7 mouse cellular contexts compared by ENCODE assay signal in genomic region chr19:36736537-36736936, GRCm38 (mm10). TPM values are rescaled to one million over a fixed set of nuclear protein-coding genes. Genes with fewer than 3 reads are reported as not detected.
DNase-seq lines count a peak whose midpoint lies in the region; ATAC-seq and TF ChIP-seq lines count a peak whose summit lies in the region.

Gene Ppp1r3c (minus strand): TSS chr19:36736653.

- intact Hi-C loops in left cerebral cortex, postnatal 4 days (cut with DNase I), result loop anchor here (10.0 kb wide), 1 partner anchor 122 kb away; no protein-coding TSS in a partner anchor

- peak within 1 kb of the TSS; percentile 75 for H3K9ac ChIP-seq in midbrain, embryonic 11.5 days (ENCODE audit: low read length)

- H3K27ac ChIP-seq in embryonic facial prominence, embryonic 10.5 days (replicated peaks), result peak within 1 kb of the TSS; percentile 93
- peak within 1 kb of the TSS; percentile 41; the same call in 1 of the 2 replicates for H3K27ac ChIP-seq in midbrain, embryonic 11.5 days (ENCODE audit: low read depth, low read length)
- no peak within 1 kb of the TSS for H3K27ac ChIP-seq in spleen, adult 2 months (ENCODE audit: insufficient read depth, low read length)

- 0 out of 2 replicates have a peak, but pooled peaks cover 6% of the 10 kb centered on the region for H3K27me3 ChIP-seq in embryonic facial prominence, embryonic 10.5 days (replicated peaks; ENCODE audit: low read depth, poor library complexity, severe bottlenecking)
- no peaks in the 10 kb centered on the region; the same call in 1 of the 2 replicates for H3K27me3 ChIP-seq in midbrain, embryonic 11.5 days (ENCODE audit: control insufficient read depth, insufficient read depth, low read length)
- no peaks in the 10 kb centered on the region for H3K27me3 ChIP-seq in spleen, adult 2 months (ENCODE audit: control insufficient read depth, insufficient read depth, low read length)

- H3K4me1 ChIP-seq in embryonic facial prominence, embryonic 10.5 days, result peaks cover 4% of the 10 kb centered on the region; the same call in 1 of the 2 replicates
- H3K4me1 ChIP-seq in midbrain, embryonic 11.5 days (ENCODE audit: control insufficient read depth, insufficient read depth, low read length), result no peaks in the 10 kb centered on the region
- no peaks in the 10 kb centered on the region for H3K4me1 ChIP-seq in spleen, adult 2 months (ENCODE audit: control insufficient read depth, insufficient read depth, insufficient read length)

- peak; percentile 93 for DNase-seq in adrenal gland, postnatal 36 days
- DNase-seq in embryonic facial prominence, embryonic 10.5 days (ENCODE audit: low spot score), result peak; percentile 96
- DNase-seq in heart, adult 18-20 months, result peak; percentile 96 to 98
- DNase-seq in kidney, adult 18-20 months, result peak; percentile 88
- peak; percentile 88 for DNase-seq in left cerebral cortex, postnatal 4 days
- DNase-seq in midbrain, embryonic 11.5 days (ENCODE audit: low spot score, missing footprints), result peak; percentile 98
- DNase-seq in spleen, adult 2 months (ENCODE audit: low read depth in 1 of 2, low spot score in 2 of 2), result peak in 1 of 2 experiments; percentile 15

- TF ChIP-seq CTCF in spleen, adult 2 months (IDR thresholded peaks at IDR 0.05; ENCODE audit: extremely low read depth, insufficient read depth, insufficient read length, insufficient replicate concordance), result no peak

- no peaks in the 10 kb centered on the region for H3K9me3 ChIP-seq in embryonic facial prominence, embryonic 10.5 days
- H3K9me3 ChIP-seq in midbrain, embryonic 11.5 days (ENCODE audit: control insufficient read depth, low read length), result no peaks in the 10 kb centered on the region

- peak within 1 kb of the TSS; percentile 66 for H3K4me3 ChIP-seq in embryonic facial prominence, embryonic 10.5 days
- H3K4me3 ChIP-seq in midbrain, embryonic 11.5 days (ENCODE audit: low read depth, low read length), result peak within 1 kb of the TSS; percentile 34
- peak within 1 kb of the TSS; percentile 38; the same call in 1 of the 2 replicates for H3K4me3 ChIP-seq in spleen, adult 2 months (ENCODE audit: extremely low read depth, insufficient read depth, insufficient read length)

- H3K4me2 ChIP-seq in midbrain, embryonic 11.5 days, result peak within 1 kb of the TSS; percentile 59

- TF ChIP-seq POLR2A in spleen, adult 2 months (IDR thresholded peaks at IDR 0.05; ENCODE audit: low read depth, low read length), result no peak

- peak; percentile 100 for ATAC-seq in midbrain, embryonic 11.5 days (ENCODE audit: low FRiP score)

- under 1% methylated on average over 33 of the region's 33 CpGs for WGBS in embryonic facial prominence, embryonic 10.5 days
- WGBS in midbrain, embryonic 11.5 days, result 1% methylated on average over 33 of the region's 33 CpGs
- 2% methylated on average over 33 of the region's 33 CpGs for WGBS in spleen, adult 2 months

- peaks cover 6% of the 10 kb centered on the region; the same call in 1 of the 2 replicates for H3K36me3 ChIP-seq in embryonic facial prominence, embryonic 10.5 days (replicated peaks)
- H3K36me3 ChIP-seq in midbrain, embryonic 11.5 days (ENCODE audit: control insufficient read depth, insufficient read depth, low read length), result no peaks in the 10 kb centered on the region
- H3K36me3 ChIP-seq in spleen, adult 2 months (ENCODE audit: control insufficient read depth, insufficient read depth, low read length), result no peaks in the 10 kb centered on the region

RNA-seq across cellular contexts. Expression of gene Ppp1r3c, which starts in this region (rescaled TPM):
- total RNA-seq in adrenal gland, postnatal 36 days (2021), result 10 to 100 TPM; 12.7 to 16.9 TPM
- polyA plus RNA-seq in embryonic facial prominence, embryonic 10.5 days (2016; fragmentation: Nextera tagmentation; extraction: Ambion mirVana), result 1.8 and 2.2 TPM in 2 replicates
- 100 to 1,000 TPM; 159 to 201 TPM for total RNA-seq in heart, adult 18-20 months (2021)
- 10 to 100 TPM; 17.4 to 19.9 TPM for total RNA-seq in left cerebral cortex, postnatal 4 days (2021)
- polyA plus RNA-seq in midbrain, embryonic 11.5 days (2014; fragmentation: Nextera tagmentation; extraction: Ambion mirVana), result 2.2 and 2.3 TPM in 2 replicates
- polyA plus RNA-seq in spleen, adult 2 months (2012; rRNA removed), result 0.42 and 0.94 TPM in 2 replicates

Comparison
In these comparisons a context has a peak if more than half of its experiments do, and no peak if none do; other contexts are left out.
1. RNA of gene Ppp1r3c (total RNA-seq): 159 to 201 TPM in heart, adult 18-20 months; 17.4 to 19.9 TPM in left cerebral cortex, postnatal 4 days and 12.7 to 16.9 TPM in adrenal gland, postnatal 36 days; every median in the first group is over 4 times any median in the second.
2. Peak in every context shown above with its lines, with median percentiles within 50 percentile points of each other: H3K4me3 ChIP-seq.